Mouse (Mus musculus) olfactory bulb, adult 2 months (tissue): ENCODE results near the gene Hist1h2bp.
"Not testable (repeated sequence)": the region's sequence is repeated elsewhere in the genome, so short reads cannot be mapped to it uniquely, and the experiment has no call there.

ENCODE experiments used
- CTCF ChIP-seq: fragments of 200-500 bp; IDR thresholded peaks from 2 replicates; pipeline ENCODE4 v1.5.1; 2012; ENCODE audit warnings: low read depth, mild to moderate bottlenecking, low read length, moderate library complexity; ENCODE audit not compliant: insufficient read depth
- POLR2A ChIP-seq: fragments of 200-500 bp; IDR thresholded peaks from 2 replicates; pipeline ENCODE4 v1.6.1; 2012; ENCODE audit warnings: mild to moderate bottlenecking, low read depth, low read length, moderate library complexity; ENCODE audit not compliant: insufficient read depth

DNA sequence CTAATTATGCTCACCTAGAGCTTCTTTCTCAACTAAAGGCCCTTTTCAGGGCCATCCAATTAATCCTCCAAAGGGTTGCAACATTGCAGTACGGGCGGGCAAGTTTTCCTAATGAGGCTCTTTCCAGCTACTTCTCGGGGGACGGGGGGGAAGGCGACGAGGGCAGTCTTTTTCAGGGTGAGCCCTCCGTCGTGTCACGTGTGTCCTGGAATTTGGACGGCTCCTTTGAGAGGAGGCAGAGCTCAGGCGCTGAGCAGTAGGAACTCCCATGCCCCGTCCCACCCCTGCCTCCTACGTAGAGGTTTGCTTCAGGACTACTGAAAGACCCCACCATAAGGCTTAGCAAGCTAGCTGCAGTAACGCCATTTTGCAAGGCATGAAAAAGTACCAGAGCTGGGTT, 24.8 kb downstream of the Hist1h2bp start:
- not testable (repeated sequence) for TF ChIP-seq CTCF, POLR2A
